Mouse (Mus musculus): ENCODE data around the gene Cc2d1a.

DNA sequence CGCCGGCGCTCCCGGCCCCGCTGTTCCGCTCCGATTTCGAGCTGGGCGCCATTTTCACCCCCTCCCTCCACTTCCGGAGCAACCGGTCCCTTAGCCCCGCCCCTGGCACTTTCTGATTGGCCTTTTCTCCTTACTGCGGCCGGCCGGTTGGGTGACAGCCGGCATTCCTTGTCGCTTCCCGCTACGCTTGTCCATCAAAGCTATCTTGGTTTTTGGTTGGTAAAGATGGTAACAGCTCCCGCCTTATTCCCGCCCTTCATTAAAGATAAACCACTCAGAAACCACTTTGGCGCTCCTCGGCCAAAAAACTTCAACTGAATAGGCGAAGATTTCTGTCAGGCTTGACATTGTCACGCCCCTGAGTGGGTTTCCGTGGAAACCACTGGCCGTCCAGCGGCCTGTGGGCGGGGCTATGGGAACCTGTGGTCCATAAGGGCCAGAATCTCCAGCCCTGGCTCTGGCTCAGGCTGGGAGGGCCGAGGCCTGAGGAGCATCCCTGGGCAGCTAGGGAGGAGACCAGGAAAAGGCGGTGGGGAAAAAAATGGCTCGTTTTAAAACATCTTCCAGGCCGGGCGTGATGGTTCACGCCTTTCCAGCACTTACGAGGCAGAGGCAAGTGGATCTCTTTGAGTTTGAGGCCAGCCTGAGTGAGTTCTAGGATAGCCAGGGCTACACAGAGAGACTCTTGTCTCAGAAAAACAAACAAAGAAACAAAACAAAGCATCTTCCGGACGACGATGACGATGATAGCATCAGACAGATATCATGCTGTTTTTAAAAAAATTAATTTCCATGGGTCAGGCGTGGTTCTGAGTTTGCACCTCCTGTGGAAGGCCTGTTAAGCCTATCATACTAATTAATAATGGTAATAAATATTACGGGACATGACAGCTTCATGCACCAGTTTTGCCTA, 42.8 kb downstream of the Cc2d1a start, which contains the start of gene Dcaf15:
- TF ChIP-seq ZC3H11A (IDR thresholded peaks at IDR 0.05; ENCODE audit: borderline replicate concordance, low read depth, low read length) (no peak), HCFC1 (IDR thresholded peaks at IDR 0.05; ENCODE audit: borderline replicate concordance, insufficient read depth, low read length) (no peak)

All from ES-E14 (cell line).